Mouse (Mus musculus) T-cell, adult 66 days (primary cell): ENCODE data around the gene Mthfr. TPM values are rescaled to one million over a fixed set of nuclear protein-coding genes. Genes with fewer than 3 reads are reported as not detected.

Experiments used
- total RNA-seq, 2 experiments: library from RNA; stranded (reverse); gene quantifications; 3 replicates in 1 of 2; 4 replicates in 1 of 2; pipeline ENCODE4 v1.2.4; 2023

The Mthfr gene
- 10 to 100 TPM; 18.5 to 21.1 TPM for total RNA-seq

GRCm38 (mm10) chr4:148038600-148039253 lies at the start of gene Mthfr, which contains the start of gene Clcn6:
Gene Mthfr (plus strand): TSS chr4:148039077.
Gene Clcn6 (minus strand): TSS chr4:148038821.

GRCm38 (mm10) chr4:148000202-148000772 lies 38.6 kb upstream of the Mthfr start, which contains the start of gene Nppa:
Gene Nppa (plus strand): TSS chr4:148000722.

GRCm38 (mm10) chr4:148087907-148088527 lies 49.1 kb downstream of the Mthfr start, which contains the start of gene Agtrap:
Gene Agtrap (minus strand): TSS chr4:148088031.

Other genes starting within 250 kb of the Mthfr start
- gene Zfp984, start 229.3 kb upstream of the Mthfr start, total RNA-seq = 10 to 100 TPM; 12.5 to 13.3 TPM
- gene Zfp933, start 190.7 kb upstream of the Mthfr start, total RNA-seq = 10 to 100 TPM in 1 of 2 experiments, 1 to 10 TPM in 1; 6.8 to 12.3 TPM
- gene Miip, start 170.3 kb upstream of the Mthfr start, total RNA-seq = 10 to 100 TPM; 38.3 to 39.7 TPM
- gene Fv1, start 170.1 kb upstream of the Mthfr start, total RNA-seq = 10 to 100 TPM; 17.8 to 20.8 TPM
- gene Mfn2, start 134.4 kb upstream of the Mthfr start, total RNA-seq = 10 to 100 TPM; 44.6 to 51.9 TPM
- 10 to 100 TPM; 10.2 to 17.5 TPM for gene Plod1, start 102.3 kb upstream of the Mthfr start, total RNA-seq
- 10 to 100 TPM; 69.6 to 75.2 TPM for gene 2510039O18Rik, start 98.2 kb upstream of the Mthfr start, total RNA-seq
- gene Nppb, start 53.3 kb upstream of the Mthfr start, total RNA-seq = not detected
- gene Nppa, start 38.4 kb upstream of the Mthfr start, total RNA-seq = not detected
- gene Clcn6, start 256 bp upstream of the Mthfr start, total RNA-seq = 10 to 100 TPM; 27.6 to 29.3 TPM
- gene Agtrap, start 49.0 kb downstream of the Mthfr start, total RNA-seq = 10 to 100 TPM; 19.9 to 26.1 TPM
- gene Mad2l2, start 91.3 kb downstream of the Mthfr start, total RNA-seq = 10 to 100 TPM; 24.7 to 31.2 TPM
- gene Draxin, start 91.6 kb downstream of the Mthfr start, total RNA-seq = not detected
- gene Fbxo6, start 113.1 kb downstream of the Mthfr start, total RNA-seq = 10 to 100 TPM; 13.1 to 15.6 TPM
- 1 to 10 TPM; 2.8 to 4.6 TPM for gene Fbxo44, start 121.4 kb downstream of the Mthfr start, total RNA-seq
- not detected for gene Fbxo2, start 121.5 kb downstream of the Mthfr start, total RNA-seq
- not detected for gene Disp3, start 248.9 kb downstream of the Mthfr start, total RNA-seq